Mouse (Mus musculus) forebrain, embryonic 16.5 days (tissue): ENCODE data around the gene Sumf2. TPM values are rescaled to one million over a fixed set of nuclear protein-coding genes. Genes with fewer than 3 reads are reported as not detected.
"Not testable (repeated sequence)": the region's sequence is repeated elsewhere in the genome, so short reads cannot be mapped to it uniquely, and the experiment has no call there.

ENCODE experiments used
- ATAC-seq: fragments of 200-750 bp; cut with Nextera tagmentation; 2 replicates; pipeline ENCODE4 v1.8.0; 2017; ENCODE audit warnings: mild to moderate bottlenecking, moderate library complexity
- H3K27ac ChIP-seq: fragments of 300-500 bp; sonication (generic); 2 replicates; pipeline ENCODE4 v1.5.1; 2014; ENCODE audit warnings: low read length, control low read depth
- H3K27me3 ChIP-seq: fragments of 300-500 bp; sonication (generic); replicated peaks from 2 replicates; pipeline ENCODE4 v1.6.1; 2014; ENCODE audit warnings: low read length; ENCODE audit not compliant: control insufficient read depth, insufficient read depth
- H3K36me3 ChIP-seq: fragments of 300-500 bp; sonication (generic); 2 replicates; pipeline ENCODE4 v1.6.1; 2014; ENCODE audit not compliant: control insufficient read depth, insufficient read depth
- H3K4me1 ChIP-seq: fragments of 300-500 bp; sonication (generic); replicated peaks from 2 replicates; pipeline ENCODE4 v1.6.1; 2014; ENCODE audit warnings: low read length; ENCODE audit not compliant: control insufficient read depth, insufficient read depth
- H3K4me2 ChIP-seq: fragments of 300-500 bp; sonication (generic); 2 replicates; pipeline ENCODE4 v1.6.1; 2014; ENCODE audit warnings: mild to moderate bottlenecking, low read length, control low read depth
- H3K4me3 ChIP-seq: fragments of 300-500 bp; sonication (generic); replicated peaks from 2 replicates; pipeline ENCODE4 v1.5.1; 2014; ENCODE audit warnings: mild to moderate bottlenecking, low read length, control low read depth
- H3K9ac ChIP-seq: fragments of 300-500 bp; sonication (generic); replicated peaks from 2 replicates; pipeline ENCODE4 v1.6.1; 2014; ENCODE audit warnings: low read depth, low read length, control low read depth
- H3K9me3 ChIP-seq: fragments of 300-500 bp; sonication (generic); 2 replicates; pipeline ENCODE4 v1.6.1; 2016; ENCODE audit warnings: low read length; ENCODE audit not compliant: control insufficient read depth
- WGBS: fragments of 180-500 bp; shearing (Covaris S2); extraction: QIAGEN DNeasy Blood & Tissue Kit; methylation state at CpG from one replicate; pipeline ENCODE4 v1.1.7; 2014; 5-methylcytosine and 5-hydroxymethylcytosine counted together
- polyA plus RNA-seq: library from polyadenylated mRNA; unstranded; fragments of >200 nt; fragmentation: Nextera tagmentation; extraction: Ambion mirVana; gene quantifications from 2 replicates; pipeline ENCODE4 v1.2.1, GENCODE M21; 2015

The Sumf2 gene
- polyA plus RNA-seq, 1 experiment from 2014 or later: 25.8 TPM

DNA sequence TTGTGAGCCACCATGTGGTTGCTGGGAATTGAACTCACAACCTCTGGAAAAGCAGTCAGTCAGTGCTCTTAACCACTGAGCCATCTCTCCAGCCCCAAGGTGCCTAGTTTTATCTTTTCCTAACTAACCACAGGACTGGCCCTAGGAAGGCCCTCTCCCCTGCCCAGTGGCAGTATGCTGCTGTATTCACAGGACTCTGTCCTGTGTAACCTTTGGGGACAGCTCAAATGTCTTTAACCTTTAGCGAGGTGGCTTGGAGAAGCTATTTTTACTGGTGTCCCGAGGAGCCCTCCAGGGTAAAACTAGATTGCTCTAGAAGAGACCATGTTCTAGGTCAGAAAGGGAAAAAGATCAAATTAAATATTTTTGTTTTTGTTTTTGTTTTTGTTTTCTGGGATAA is 24.5 kb downstream of the Sumf2 start:
- Histone ChIP-seq H3K4me3 (no peak overlapping the region), H3K4me2 (no peak overlapping the region), H3K27me3 (no peaks in the 10 kb centered on the region), H3K9me3 (no peaks in the 10 kb centered on the region), H3K4me1 (no peaks in the 10 kb centered on the region), H3K9ac (no peak overlapping the region), H3K36me3 (no peaks in the 10 kb centered on the region), H3K27ac (no peak overlapping the region)
- WGBS: 83% methylated on average over 2 of the region's 2 CpGs
- ATAC-seq: no peak

DNA sequence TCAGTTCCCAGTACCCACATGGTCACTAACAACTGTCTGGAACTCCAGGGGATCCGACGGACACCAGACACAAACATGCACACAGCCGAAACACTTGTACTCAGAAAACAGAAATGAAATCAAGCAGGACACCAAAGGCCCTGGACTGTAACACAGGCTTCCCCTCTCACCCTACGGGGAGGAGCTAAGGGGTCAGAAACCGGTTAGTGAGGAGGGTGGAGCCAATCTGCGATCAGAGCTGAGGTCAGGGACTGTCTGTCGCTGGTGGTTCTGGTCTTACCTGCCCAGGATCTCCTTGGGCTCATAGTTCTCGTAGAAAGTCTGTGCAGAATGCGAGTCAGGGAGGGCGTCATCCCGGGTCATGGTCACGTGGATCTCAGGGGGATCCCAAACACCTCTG is 27.2 kb downstream of the Sumf2 start:
- no peaks in the 10 kb centered on the region for H3K27me3 ChIP-seq
- H3K36me3 ChIP-seq: no peaks in the 10 kb centered on the region
- no peak overlapping the region for H3K4me3 ChIP-seq
- H3K9ac ChIP-seq: no peak overlapping the region
- H3K9me3 ChIP-seq: no peaks in the 10 kb centered on the region
- ATAC-seq: no peak
- H3K27ac ChIP-seq: no peak overlapping the region
- 89% methylated on average over 12 of the region's 12 CpGs for WGBS
- no peaks in the 10 kb centered on the region for H3K4me1 ChIP-seq
- H3K4me2 ChIP-seq: no peak overlapping the region

DNA sequence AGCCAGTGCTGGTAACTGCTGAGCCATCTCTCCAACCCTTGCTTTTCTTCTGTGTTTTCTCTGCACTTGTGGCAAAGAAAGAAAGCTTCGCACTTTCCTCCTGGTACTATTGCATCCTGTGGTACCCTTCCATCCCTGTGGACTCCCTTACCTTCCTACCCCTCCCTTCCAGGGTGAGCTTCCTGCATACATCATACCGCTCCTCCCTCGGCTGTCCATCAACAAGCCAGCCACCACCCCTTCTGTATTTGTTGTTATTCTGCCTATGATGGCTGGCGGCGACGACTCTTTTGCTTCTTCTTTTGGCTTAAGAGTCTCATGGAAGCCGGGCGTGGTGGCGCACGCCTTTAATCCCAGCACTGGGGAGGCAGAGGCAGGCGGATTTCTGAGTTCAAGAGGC is 28.3 kb downstream of the Sumf2 start:
- H3K4me3 ChIP-seq: no peak overlapping the region
- no peaks in the 10 kb centered on the region for H3K9me3 ChIP-seq
- WGBS: 85% methylated on average over 11 of the region's 11 CpGs
- no peak for ATAC-seq
- H3K27ac ChIP-seq: no peak overlapping the region
- no peaks in the 10 kb centered on the region for H3K27me3 ChIP-seq
- H3K4me1 ChIP-seq: no peaks in the 10 kb centered on the region
- H3K4me2 ChIP-seq: no peak overlapping the region
- H3K36me3 ChIP-seq: no peaks in the 10 kb centered on the region
- no peak overlapping the region for H3K9ac ChIP-seq

DNA sequence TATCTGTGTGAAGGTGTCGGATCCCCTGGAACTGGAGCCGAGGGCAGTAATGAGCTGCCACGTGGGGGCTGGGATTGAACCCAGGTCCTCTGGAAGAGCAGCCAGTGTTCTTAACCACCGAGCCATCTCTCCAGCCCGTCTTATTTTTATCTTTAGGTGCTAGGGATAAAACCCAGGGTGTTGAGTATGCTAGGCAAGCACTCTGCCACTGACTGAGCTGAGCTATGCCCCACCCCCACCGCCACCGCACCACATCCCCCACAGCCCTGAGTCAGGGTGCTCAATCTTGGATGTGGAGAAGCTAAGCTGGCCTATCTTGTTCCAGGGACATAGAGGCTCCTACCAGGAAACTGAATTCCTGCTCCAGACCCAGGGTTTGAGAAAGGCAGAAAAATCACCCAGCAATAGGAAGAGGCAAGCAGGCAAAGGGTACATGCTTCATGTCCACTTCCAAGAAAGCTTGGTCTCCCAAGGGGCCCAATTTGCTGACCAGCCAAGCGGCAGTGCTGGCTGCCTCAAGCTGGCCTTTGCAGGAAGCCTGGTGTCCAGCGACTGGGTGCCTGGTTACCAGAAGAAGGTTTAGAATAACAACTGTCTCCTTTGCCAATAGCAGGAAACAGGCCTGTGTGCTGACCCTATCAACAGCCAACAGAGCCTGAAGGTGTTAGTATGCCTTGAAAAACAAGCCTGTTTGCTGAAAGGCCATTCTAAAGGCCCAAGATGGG is 31.1 kb downstream of the Sumf2 start:
- Histone ChIP-seq H3K9me3 (no peaks in the 10 kb centered on the region), H3K27ac (no peak overlapping the region), H3K27me3 (no peaks in the 10 kb centered on the region), H3K36me3 (peaks cover 17% of the 10 kb centered on the region), H3K9ac (no peak overlapping the region), H3K4me1 (no peaks in the 10 kb centered on the region), H3K4me3 (no peak overlapping the region), H3K4me2 (no peak overlapping the region)
- ATAC-seq: no peak
- 84% methylated on average over 9 of the region's 9 CpGs for WGBS

DNA sequence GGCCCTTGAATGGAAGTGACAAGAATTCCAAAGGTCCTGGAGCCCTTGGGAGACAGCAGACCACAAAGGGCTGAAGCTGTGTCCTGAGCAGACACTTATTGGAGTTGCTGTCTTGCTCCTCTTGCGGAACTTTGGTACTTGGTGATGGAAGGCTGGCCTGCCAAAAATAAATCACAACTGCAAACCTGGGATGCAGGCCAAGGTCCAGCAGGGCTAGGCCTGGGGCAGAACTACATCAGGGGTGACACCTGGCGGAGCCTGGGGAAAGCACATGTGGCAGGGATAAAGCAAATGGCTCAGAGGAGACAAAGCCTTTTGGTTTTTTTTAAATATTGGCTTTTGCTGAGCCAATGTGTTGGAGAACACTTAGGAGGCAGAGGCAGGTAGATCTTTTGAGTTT is 32.2 kb downstream of the Sumf2 start:
- Histone ChIP-seq H3K4me2 (no peak overlapping the region), H3K4me3 (no peak overlapping the region), H3K9me3 (no peaks in the 10 kb centered on the region), H3K4me1 (no peaks in the 10 kb centered on the region), H3K27ac (no peak overlapping the region), H3K36me3 (peaks cover 17% of the 10 kb centered on the region), H3K27me3 (no peaks in the 10 kb centered on the region), H3K9ac (no peak overlapping the region)
- no peak for ATAC-seq
- 59% methylated on average over 2 of the region's 2 CpGs for WGBS

DNA sequence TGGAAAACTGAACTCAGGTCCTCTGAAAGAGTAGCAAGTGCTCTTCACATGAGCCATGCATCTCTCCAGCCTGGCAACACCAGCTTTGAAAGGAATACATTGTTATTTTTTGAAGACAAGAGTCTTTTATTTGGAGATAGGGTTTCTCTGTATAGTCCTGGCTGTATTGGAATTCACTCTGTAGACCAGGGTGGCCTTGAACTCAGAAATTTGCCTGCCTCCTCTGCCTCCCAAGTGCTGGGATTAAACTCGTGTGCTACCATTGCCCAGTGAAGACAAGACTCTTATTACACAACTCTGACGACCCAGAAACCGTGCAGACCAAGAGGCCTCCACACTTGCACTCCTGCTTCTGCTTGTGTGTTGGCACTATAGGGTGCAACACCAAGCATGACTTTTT is 33.1 kb downstream of the Sumf2 start:
- Histone ChIP-seq H3K4me3 (no peak overlapping the region), H3K27me3 (no peaks in the 10 kb centered on the region), H3K4me1 (peaks cover 5% of the 10 kb centered on the region), H3K9me3 (no peaks in the 10 kb centered on the region), H3K27ac (no peak overlapping the region), H3K4me2 (no peak overlapping the region), H3K36me3 (peaks cover 20% of the 10 kb centered on the region), H3K9ac (no peak overlapping the region)
- no peak for ATAC-seq
- 72% methylated on average over 3 of the region's 3 CpGs for WGBS

DNA sequence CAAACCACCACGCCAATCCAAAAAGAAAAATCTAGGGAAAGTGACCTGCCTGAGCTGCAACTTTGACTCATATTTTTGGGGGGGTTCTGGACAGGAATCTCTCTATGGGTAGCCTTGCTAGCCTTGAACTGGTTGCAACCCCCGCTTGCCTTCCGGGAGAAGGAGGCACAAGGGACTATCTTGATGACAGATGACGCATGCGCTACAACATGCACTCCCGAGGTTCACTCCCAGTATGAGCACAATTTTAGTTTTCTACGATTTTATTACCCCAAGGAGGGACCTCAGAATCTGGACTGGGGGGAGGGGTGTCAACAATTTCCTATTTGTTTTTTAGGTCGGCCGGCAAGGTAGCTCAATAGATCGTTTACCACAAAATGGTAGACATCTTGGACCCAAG is 39.5 kb downstream of the Sumf2 start:
- Histone ChIP-seq H3K4me3 (peak overlapping the region; percentile 94), H3K27me3 (no peaks in the 10 kb centered on the region), H3K36me3 (peaks cover 12% of the 10 kb centered on the region), H3K9ac (peak overlapping the region; percentile 92), H3K4me1 (peaks cover 19% of the 10 kb centered on the region), H3K27ac (peak overlapping the region; percentile 93), H3K9me3 (no peaks in the 10 kb centered on the region), H3K4me2 (peak overlapping the region; percentile 78)
- ATAC-seq: no peak
- WGBS: 51% methylated on average over 10 of the region's 10 CpGs

DNA sequence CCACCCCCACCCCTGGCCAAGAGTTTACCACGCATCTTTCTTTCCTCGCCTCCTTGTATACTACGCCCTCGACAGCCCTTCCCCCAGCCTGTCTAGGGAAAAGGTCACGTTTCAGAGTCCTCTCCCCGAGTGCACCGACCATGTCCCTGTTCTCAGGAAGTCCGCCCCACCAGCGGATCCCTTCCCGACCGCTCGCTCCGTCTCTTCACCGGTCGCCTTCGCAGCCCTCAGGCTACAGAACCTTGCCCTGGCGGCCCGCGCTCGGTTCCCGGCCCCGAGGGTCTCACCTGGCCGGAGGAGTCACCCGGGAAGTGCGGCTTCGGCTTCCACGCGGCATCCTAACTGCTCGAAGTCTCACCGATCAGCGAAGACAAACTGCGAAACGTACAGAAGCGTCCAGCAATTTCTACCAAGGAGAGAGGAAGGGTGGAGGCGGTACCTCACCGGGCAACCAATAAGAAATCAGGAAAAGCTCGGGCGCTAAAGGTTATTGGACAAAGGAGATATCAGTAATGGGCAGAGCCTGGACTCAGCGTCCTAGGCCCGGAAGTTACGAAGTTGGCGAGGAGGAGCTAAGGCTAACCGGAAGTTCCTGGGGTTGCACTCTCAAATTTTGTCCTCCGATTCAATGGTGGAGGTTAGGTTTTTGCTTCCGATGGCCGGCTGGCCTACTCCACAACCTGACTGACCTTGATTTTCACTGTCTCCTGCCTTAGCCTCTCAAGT is 40.3 kb downstream of the Sumf2 start, which contains the start of gene Chchd2:
Gene Chchd2, minus strand, starts transcription at position 560 of the 726 bp plus-strand sequence.
- under 1% methylated on average over 46 of the region's 46 CpGs for WGBS
- Histone ChIP-seq H3K4me3 (peak within 1 kb of the TSS; percentile 94), H3K9me3 (no peaks in the 10 kb centered on the region), H3K27ac (peak within 1 kb of the TSS; percentile 93), H3K9ac (peak within 1 kb of the TSS; percentile 92), H3K4me2 (peak within 1 kb of the TSS; percentile 78), H3K4me1 (peaks cover 19% of the 10 kb centered on the region), H3K27me3 (no peaks in the 10 kb centered on the region), H3K36me3 (peaks cover 5% of the 10 kb centered on the region; the same call in 1 of the 2 replicates)
- peak; percentile 100 for ATAC-seq

DNA sequence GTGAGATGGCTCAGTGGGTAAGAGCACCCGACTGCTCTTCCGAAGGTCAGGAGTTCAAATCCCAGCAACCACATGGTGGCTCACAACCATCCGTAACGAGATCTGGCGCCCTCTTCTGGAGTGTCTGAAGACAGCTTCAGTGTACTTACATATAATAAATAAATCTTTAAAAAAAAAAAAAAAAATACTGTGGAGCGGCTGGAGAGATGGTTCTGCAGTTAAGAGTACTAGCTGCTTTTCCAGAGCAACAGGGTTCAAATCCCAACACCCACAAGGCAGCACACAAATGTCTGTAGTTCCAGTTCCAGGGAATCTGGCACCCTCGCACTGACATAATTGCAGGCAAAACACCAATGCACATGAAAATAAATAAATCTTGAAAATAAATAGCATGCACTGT is 43.6 kb downstream of the Sumf2 start:
- H3K27me3 ChIP-seq, H3K36me3 ChIP-seq, H3K4me2 ChIP-seq, H3K4me3 ChIP-seq, ATAC-seq, H3K9ac ChIP-seq, H3K27ac ChIP-seq, H3K9me3 ChIP-seq: not testable (repeated sequence)
- 95% methylated on average over 3 of the region's 7 CpGs for WGBS
- H3K4me1 ChIP-seq: peaks cover 13% of the 10 kb centered on the region
